Mouse (Mus musculus): ENCODE results near the gene Lgr6. TPM values are rescaled to one million over a fixed set of nuclear protein-coding genes. Genes with fewer than 3 reads are reported as not detected.
A peak's percentile ranks its signal among the peaks of the same experiment; 100 is the strongest.

Gene Lgr6
- polyA plus RNA-seq (2015; fragmentation: Nextera tagmentation; extraction: Ambion mirVana) = 0.15 and 0.30 TPM in 2 replicates

DNA sequence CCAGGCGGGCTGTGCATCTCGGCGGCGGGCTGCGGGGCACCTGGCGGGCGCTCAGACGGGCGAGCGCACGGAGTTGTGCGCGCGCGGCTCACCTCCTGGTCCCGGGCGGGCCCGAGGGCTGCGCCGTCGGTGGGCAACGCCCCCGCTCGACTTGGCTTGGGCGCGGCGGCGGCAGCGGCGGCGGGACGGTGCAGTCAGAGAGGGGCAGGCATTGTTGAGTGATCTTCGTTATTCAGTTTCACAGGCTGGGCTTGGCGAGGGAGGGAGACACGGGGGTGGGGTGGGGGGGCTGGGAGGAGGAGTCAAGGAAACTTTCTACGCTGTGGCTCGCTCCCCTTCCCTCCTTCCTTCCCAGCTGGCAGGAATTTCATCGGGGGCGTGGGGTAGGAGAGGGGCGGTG is at the start of gene Lgr6:
Gene Lgr6 (minus strand): TSS at position 153 of the 400 bp plus-strand sequence.
- 2% methylated on average over 27 of the region's 40 CpGs for WGBS
- H3K9ac ChIP-seq = peak within 1 kb of the TSS; percentile 37; the same call in 1 of the 2 replicates
- peaks cover 69% of the 10 kb centered on the region for H3K27me3 ChIP-seq
- peak within 1 kb of the TSS; percentile 41 for H3K4me3 ChIP-seq
- H3K4me2 ChIP-seq = peak within 1 kb of the TSS; percentile 67
- H3K36me3 ChIP-seq (ENCODE audit: poor library complexity, severe bottlenecking) = no peaks in the 10 kb centered on the region
- H3K9me3 ChIP-seq (replicated peaks) = no peaks in the 10 kb centered on the region
- no peak for ATAC-seq
- no peak within 1 kb of the TSS for H3K27ac ChIP-seq
- H3K4me1 ChIP-seq = peaks cover 14% of the 10 kb centered on the region

DNA sequence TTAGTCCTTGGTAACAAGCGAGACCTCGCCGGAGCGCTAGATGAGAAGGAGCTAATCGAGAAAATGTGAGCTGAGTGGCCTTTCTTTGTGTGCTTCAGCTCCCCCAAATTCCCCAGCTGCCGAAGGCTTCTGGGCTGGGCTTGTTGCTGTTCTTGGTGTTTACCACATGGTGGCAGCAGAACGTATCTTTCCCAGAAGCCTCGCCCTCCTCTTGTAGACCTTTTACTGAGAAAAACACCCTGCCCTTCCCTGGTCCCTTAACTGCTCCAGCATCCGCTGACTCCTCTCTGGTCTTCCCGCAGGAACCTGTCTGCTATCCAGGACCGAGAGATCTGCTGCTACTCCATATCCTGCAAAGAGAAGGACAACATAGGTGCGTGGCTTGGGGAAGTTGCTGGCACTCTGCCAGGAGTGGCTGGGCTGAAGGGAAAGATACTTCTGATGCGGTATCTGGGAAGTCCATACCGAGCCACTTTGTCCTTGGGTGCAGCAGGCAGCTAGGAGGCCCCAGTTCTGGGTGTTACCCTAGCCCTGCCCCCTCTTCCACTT is 49.4 kb upstream of the Lgr6 start:
- Histone ChIP-seq H3K4me2 (peak overlapping the region; percentile 55), H3K27me3 (no peaks in the 10 kb centered on the region), H3K36me3 (ENCODE audit: poor library complexity, severe bottlenecking) (peaks cover 43% of the 10 kb centered on the region), H3K27ac (peak overlapping the region; percentile 94), H3K9me3 (replicated peaks) (no peaks in the 10 kb centered on the region), H3K4me1 (peaks cover 49% of the 10 kb centered on the region), H3K9ac (peak overlapping the region; percentile 62), H3K4me3 (peak overlapping the region; percentile 21)
- ATAC-seq = peak; percentile 69
- under 1% methylated on average over 14 of the region's 14 CpGs for WGBS

DNA sequence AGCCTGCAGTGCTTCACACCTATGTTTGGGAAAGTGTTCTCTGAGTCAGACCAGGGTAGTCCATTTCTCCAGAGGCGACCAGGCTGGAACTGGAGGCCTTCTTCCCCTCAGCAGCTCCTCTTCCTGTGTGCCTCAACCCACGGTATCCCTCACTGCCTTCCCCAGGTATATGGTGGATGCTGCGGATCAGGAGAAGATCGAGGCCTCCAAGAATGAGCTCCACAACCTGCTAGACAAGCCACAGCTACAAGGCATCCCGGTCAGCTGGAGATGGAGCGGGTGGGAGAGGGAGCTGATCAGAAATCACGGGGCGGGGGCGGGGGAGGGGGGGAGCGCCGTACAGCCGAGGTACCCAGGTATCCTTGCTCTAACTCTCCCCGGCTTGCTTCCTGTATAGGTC is 48.9 kb upstream of the Lgr6 start:
- H3K36me3 ChIP-seq (ENCODE audit: poor library complexity, severe bottlenecking) = peaks cover 43% of the 10 kb centered on the region

DNA sequence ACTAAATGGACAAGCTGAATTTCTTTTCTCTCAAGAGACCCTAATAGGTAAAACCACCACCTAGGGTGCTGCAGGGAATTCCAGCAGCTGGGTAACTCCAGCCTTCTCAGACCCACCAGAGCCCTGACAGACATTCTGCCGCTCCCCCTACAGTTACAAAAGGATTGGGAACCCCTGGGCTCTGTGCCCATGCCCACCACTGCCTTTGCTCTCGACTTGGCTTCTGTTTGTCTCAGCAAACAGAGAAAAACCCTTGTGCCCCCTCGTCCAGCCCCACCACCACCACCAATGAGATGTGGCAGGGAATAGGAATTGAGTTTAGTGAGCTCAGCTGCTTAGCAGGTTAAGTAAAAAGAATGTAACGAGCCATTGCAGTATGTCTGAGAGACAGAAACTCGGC is 43.9 kb upstream of the Lgr6 start:
- no peak for ATAC-seq
- Histone ChIP-seq H3K9me3 (replicated peaks) (no peaks in the 10 kb centered on the region), H3K27me3 (no peaks in the 10 kb centered on the region; the same call in 1 of the 2 replicates), H3K9ac (peak overlapping the region; percentile 98), H3K4me2 (peak overlapping the region; percentile 85), H3K36me3 (ENCODE audit: poor library complexity, severe bottlenecking) (peaks cover 21% of the 10 kb centered on the region), H3K4me1 (peaks cover 47% of the 10 kb centered on the region), H3K27ac (peak overlapping the region; percentile 57), H3K4me3 (peak overlapping the region; percentile 98)
- WGBS = 35% methylated on average over 5 of the region's 5 CpGs

More for the DNA sequence above, 48.9 kb upstream of the Lgr6 start:
- H3K9me3 ChIP-seq (replicated peaks) = no peaks in the 10 kb centered on the region
- H3K4me3 ChIP-seq = peak overlapping the region; percentile 21
- ATAC-seq = peak; percentile 25; the same call in 1 of the 2 replicates
- peaks cover 49% of the 10 kb centered on the region for H3K4me1 ChIP-seq
- 16% methylated on average over 13 of the region's 13 CpGs for WGBS
- peak overlapping the region; percentile 62 for H3K9ac ChIP-seq
- H3K4me2 ChIP-seq = peak overlapping the region; percentile 55
- H3K27ac ChIP-seq = peak overlapping the region; percentile 94
- no peaks in the 10 kb centered on the region for H3K27me3 ChIP-seq

DNA sequence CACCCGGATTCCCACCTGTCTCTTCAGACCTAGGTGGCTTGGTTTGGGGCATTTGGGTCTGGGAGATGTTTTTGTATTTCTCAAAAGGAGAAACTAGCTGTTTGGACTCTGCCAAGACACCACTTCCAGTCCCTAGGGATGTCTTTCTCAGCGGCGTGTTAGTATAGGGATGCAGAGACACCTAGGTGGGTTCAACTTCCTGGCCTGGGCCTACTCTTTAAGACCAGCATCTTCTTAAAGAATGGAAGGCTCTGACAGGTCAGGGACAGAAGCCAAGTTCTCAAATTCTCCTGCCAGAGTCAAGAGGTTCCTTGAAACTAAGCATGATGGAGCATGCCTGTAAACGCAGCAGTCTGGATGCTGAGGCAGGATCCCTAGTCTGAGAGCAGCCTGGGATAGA is 43.4 kb upstream of the Lgr6 start:
- 76% methylated on average over 4 of the region's 4 CpGs for WGBS
- no peak for ATAC-seq
- H3K4me1 ChIP-seq = peaks cover 44% of the 10 kb centered on the region
- peaks cover 21% of the 10 kb centered on the region for H3K36me3 ChIP-seq (ENCODE audit: poor library complexity, severe bottlenecking)
- peak overlapping the region; percentile 98 for H3K4me3 ChIP-seq
- peaks cover 3% of the 10 kb centered on the region; the same call in 1 of the 2 replicates for H3K27me3 ChIP-seq
- peak overlapping the region; percentile 98 for H3K9ac ChIP-seq
- H3K4me2 ChIP-seq = peak overlapping the region; percentile 85
- H3K27ac ChIP-seq = peak overlapping the region; percentile 57
- no peaks in the 10 kb centered on the region for H3K9me3 ChIP-seq (replicated peaks)

DNA sequence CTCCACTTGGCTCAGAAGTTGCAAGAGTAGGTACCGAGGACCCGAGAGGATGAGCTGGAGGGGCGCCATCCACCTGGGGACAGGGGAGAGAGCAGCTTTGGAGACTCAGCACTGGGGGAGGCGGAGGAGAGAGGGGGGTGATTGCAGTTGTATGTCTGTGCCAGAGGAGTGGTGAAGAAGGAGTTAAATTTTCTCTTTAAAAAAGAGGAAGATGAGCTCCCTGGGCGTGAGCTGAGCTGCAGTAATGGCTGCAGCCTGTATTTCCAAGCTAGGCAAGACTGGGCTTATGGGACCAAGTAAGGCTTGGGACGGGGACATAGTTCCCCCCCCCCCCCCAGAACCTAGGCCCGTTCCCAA is 42.6 kb upstream of the Lgr6 start:
- 0% methylated on average over 7 of the region's 7 CpGs for WGBS
- Histone ChIP-seq H3K36me3 (ENCODE audit: poor library complexity, severe bottlenecking) (peaks cover 17% of the 10 kb centered on the region), H3K4me1 (peaks cover 44% of the 10 kb centered on the region), H3K27me3 (peaks cover 8% of the 10 kb centered on the region; the same call in 1 of the 2 replicates), H3K4me2 (peak overlapping the region; percentile 85), H3K27ac (peak overlapping the region; percentile 92; the same call in 1 of the 2 replicates), H3K9me3 (replicated peaks) (no peaks in the 10 kb centered on the region), H3K9ac (peak overlapping the region; percentile 98), H3K4me3 (peak overlapping the region; percentile 98)
- ATAC-seq = peak; percentile 4; the same call in 1 of the 2 replicates

DNA sequence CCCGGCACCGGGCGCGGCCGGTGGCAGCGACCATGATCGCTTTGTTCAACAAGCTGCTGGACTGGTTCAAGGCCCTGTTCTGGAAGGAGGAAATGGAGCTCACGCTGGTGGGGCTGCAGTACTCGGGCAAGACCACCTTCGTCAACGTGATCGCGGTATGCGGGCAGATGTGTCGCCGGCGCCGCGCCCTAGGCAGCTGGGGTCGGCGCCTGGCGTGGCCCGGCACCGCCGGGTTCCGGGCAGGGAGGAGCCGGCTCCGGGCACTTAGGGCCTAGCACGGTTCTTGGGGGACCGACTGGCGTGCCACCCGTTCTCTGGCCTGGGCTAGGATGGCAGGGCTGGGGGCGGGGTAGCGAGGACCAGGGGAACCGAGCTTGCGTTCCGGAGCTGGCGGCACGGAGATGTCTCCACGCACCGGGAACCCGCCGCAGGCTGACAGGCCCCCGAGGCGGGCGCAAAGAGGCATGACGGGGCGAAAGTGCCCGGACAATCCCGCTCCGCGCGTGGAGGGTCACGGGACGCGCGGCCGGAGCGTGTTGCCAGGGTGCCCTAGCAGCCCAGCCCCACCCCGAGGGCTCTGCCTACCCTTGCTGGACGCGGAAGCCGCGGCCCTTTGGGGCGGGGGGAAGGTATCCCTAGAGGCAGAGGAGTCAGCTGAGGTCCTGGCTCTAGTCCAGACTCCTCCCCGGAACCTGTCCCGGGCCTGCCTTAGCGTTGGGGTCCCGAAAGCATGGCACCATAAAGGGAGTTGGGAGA is 42.0 kb upstream of the Lgr6 start:
- peaks cover 38% of the 10 kb centered on the region for H3K4me1 ChIP-seq
- H3K27me3 ChIP-seq = peaks cover 8% of the 10 kb centered on the region; the same call in 1 of the 2 replicates
- H3K9ac ChIP-seq = peak overlapping the region; percentile 98
- H3K9me3 ChIP-seq (replicated peaks) = no peaks in the 10 kb centered on the region
- H3K27ac ChIP-seq = peak overlapping the region; percentile 92
- H3K4me2 ChIP-seq = peak overlapping the region; percentile 85
- ATAC-seq = peak; percentile 66
- under 1% methylated on average over 67 of the region's 69 CpGs for WGBS
- H3K36me3 ChIP-seq (ENCODE audit: poor library complexity, severe bottlenecking) = peaks cover 12% of the 10 kb centered on the region
- H3K4me3 ChIP-seq = peak overlapping the region; percentile 98

DNA sequence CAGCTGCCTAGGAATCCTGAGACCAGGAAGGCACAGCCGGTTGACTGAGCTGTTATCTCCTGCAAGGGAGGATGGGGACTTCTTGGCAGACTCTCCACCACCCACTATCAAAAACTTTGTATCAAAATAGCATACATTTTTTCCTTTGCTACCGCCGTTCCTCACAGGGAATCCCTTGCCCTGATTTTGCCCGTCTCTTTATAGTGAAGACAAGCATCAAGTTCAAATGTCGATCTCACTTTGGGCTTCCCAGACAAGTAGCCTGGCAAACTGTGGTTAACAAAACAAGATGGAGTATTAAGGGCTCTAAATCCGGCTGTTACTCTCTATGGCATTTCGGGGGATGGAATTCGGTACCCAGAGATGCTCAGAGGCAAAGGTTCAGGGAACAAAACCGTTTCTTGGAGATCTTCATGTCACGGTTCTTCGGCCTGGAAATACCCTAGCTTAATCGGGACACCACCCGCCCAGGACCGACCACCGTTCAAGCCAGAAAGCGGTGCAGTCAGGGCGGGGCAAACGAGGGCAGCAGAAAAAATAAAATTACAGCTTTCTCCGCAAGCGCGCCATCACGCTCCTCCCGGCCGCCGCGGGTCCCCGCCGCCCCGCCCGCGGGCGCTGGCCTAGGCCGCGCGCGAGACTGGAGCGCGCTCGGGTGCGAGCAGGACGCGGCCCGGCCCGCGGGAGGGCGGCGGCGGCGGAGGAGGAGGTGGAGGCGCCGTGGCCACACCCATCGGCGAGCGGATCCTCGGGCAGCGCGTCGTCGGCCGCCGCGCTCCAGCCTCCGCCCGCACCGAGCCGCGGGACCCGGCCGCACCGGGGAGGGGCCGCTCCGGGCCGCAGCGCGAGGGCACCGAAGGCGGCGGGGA is 41.2 kb upstream of the Lgr6 start, which contains the start of gene Arl8a:
Gene Arl8a (plus strand): TSS at position 748 of the 869 bp plus-strand sequence.
- Histone ChIP-seq H3K4me3 (peak within 1 kb of the TSS; percentile 98), H3K9me3 (replicated peaks) (no peaks in the 10 kb centered on the region)
- under 1% methylated on average over 35 of the region's 78 CpGs for WGBS

DNA sequence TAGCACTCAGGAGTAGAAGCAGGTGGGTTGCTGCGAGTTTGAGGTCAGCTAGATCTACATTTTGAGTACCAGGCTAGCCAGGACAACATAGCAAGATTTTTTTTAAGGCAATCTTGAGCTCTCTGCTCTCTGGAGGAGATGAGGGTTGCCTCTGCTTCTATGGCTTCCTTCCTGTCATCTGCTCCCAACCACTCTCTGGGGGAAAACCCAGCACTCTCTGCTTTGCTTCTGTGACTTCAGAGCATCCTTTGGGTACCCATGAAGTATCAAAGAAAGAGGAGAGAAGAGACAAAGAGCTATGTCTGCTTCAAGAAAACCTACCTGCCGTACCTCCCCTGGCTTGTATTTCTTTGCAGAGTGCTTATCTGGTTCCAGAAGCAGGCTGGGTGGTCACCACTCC is 38.9 kb upstream of the Lgr6 start:
- Histone ChIP-seq H3K27me3 (peaks cover 8% of the 10 kb centered on the region; the same call in 1 of the 2 replicates), H3K4me1 (peaks cover 19% of the 10 kb centered on the region), H3K4me2 (no peak overlapping the region), H3K9ac (no peak overlapping the region), H3K27ac (no peak overlapping the region), H3K4me3 (no peak overlapping the region), H3K36me3 (ENCODE audit: poor library complexity, severe bottlenecking) (no peaks in the 10 kb centered on the region), H3K9me3 (replicated peaks) (no peaks in the 10 kb centered on the region)
- 86% methylated on average over 2 of the region's 2 CpGs for WGBS
- ATAC-seq = no peak

More for the DNA sequence above, 41.2 kb upstream of the Lgr6 start, which contains the start of gene Arl8a:
- Histone ChIP-seq H3K4me2 (peak within 1 kb of the TSS; percentile 85), H3K36me3 (ENCODE audit: poor library complexity, severe bottlenecking) (peaks cover 4% of the 10 kb centered on the region; the same call in 1 of the 2 replicates), H3K4me1 (peaks cover 36% of the 10 kb centered on the region), H3K27ac (peak within 1 kb of the TSS; percentile 92), H3K9ac (peak within 1 kb of the TSS; percentile 98), H3K27me3 (peaks cover 8% of the 10 kb centered on the region; the same call in 1 of the 2 replicates)
- peak; percentile 85 for ATAC-seq

DNA sequence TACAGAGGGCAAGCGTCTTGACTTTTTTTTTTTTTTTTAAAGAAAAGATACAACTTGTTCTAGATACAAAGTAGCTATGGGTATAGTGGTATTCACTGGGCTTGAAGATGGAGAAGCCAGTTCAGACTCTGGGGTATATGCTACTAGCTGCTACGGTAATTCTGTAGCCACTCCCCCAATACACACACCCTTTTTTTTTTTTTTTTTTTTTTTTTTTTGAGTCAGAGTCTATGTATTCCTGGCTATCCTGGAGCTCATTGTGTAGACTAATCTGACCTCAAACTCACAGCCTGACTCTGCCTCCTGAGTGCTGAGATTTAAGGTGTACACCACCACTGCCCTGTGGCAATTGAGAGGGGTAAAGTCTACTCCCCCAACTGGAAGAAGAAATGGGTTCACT is 37.4 kb upstream of the Lgr6 start:
- H3K9me3 ChIP-seq (replicated peaks) = no peaks in the 10 kb centered on the region
- H3K9ac ChIP-seq = no peak overlapping the region
- no peak for ATAC-seq
- no peak overlapping the region for H3K4me2 ChIP-seq
- 84% methylated on average over 2 of the region's 2 CpGs for WGBS
- no peaks in the 10 kb centered on the region for H3K36me3 ChIP-seq (ENCODE audit: poor library complexity, severe bottlenecking)
- peaks cover 8% of the 10 kb centered on the region; the same call in 1 of the 2 replicates for H3K27me3 ChIP-seq
- no peak overlapping the region for H3K4me3 ChIP-seq
- no peak overlapping the region for H3K27ac ChIP-seq
- peaks cover 6% of the 10 kb centered on the region; the same call in 1 of the 2 replicates for H3K4me1 ChIP-seq

DNA sequence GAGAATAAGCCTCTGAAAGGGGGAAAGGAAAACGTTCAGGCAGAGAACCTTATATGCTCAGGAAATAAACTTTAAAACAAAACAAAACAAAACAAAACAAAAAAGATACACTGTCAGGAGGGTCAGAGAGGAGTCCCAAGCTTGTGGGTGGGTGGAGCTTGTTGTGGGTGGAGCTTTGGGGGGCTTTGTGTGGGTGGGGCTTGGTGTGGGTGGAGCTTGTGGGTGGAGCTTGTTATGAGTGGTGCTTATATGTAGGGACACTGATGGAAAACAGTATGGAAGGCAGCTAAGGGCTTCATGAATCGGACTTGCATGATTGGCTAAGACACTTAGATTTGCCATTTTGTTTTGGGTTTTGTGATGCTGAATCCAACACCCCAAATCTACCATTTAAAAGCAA is 34.8 kb upstream of the Lgr6 start:
- H3K36me3 ChIP-seq (ENCODE audit: poor library complexity, severe bottlenecking) = no peaks in the 10 kb centered on the region

More for the DNA sequence above, 34.8 kb upstream of the Lgr6 start:
- H3K9me3 ChIP-seq (replicated peaks) = no peaks in the 10 kb centered on the region
- no peak overlapping the region for H3K4me3 ChIP-seq
- ATAC-seq = no peak
- H3K4me1 ChIP-seq = no peaks in the 10 kb centered on the region
- H3K27ac ChIP-seq = no peak overlapping the region
- 66% methylated on average over 2 of the region's 2 CpGs for WGBS
- H3K27me3 ChIP-seq = peaks cover 8% of the 10 kb centered on the region; the same call in 1 of the 2 replicates
- no peak overlapping the region for H3K9ac ChIP-seq
- no peak overlapping the region for H3K4me2 ChIP-seq

Data from forebrain, embryonic 13.5 days (tissue).